Mouse (Mus musculus) intestine, embryonic 15.5 days (tissue): ENCODE measurements around the gene Adprm. TPM values are rescaled to one million over a fixed set of nuclear protein-coding genes. Genes with fewer than 3 reads are reported as not detected.

Experiments
- ATAC-seq: fragments of 200-750 bp; cut with Nextera tagmentation; 2 replicates; pipeline ENCODE4 v1.8.0; 2017; ENCODE audit warnings: moderate TSS enrichment, moderate library complexity
- H3K27ac ChIP-seq: fragments of 300-500 bp; sonication (generic); 2 replicates; pipeline ENCODE4 v1.5.1; 2015; ENCODE audit warnings: mild to moderate bottlenecking, inconsistent platforms
- H3K27me3 ChIP-seq: fragments of 300-500 bp; sonication (generic); replicated peaks from 2 replicates; pipeline ENCODE4 v1.6.1; 2015; ENCODE audit warnings: inconsistent platforms
- H3K36me3 ChIP-seq: fragments of 300-500 bp; sonication (generic); 2 replicates; pipeline ENCODE4 v1.6.1; 2015; ENCODE audit warnings: inconsistent platforms
- H3K4me1 ChIP-seq: fragments of 300-500 bp; sonication (generic); replicated peaks from 2 replicates; pipeline ENCODE4 v1.6.1; 2015; ENCODE audit warnings: inconsistent platforms
- H3K4me2 ChIP-seq: fragments of 300-500 bp; sonication (generic); replicated peaks from 2 replicates; pipeline ENCODE4 v1.6.1; 2015; ENCODE audit warnings: mild to moderate bottlenecking, inconsistent platforms
- H3K4me3 ChIP-seq: fragments of 300-500 bp; sonication (generic); replicated peaks from 2 replicates; pipeline ENCODE4 v1.5.1; 2015; ENCODE audit warnings: inconsistent platforms
- H3K9ac ChIP-seq: fragments of 300-500 bp; sonication (generic); 2 replicates; pipeline ENCODE4 v1.6.1; 2015; ENCODE audit warnings: inconsistent platforms
- H3K9me3 ChIP-seq: fragments of 300-500 bp; sonication (generic); 2 replicates; pipeline ENCODE4 v1.6.1; 2016; ENCODE audit warnings: inconsistent platforms
- WGBS: fragments of 180-500 bp; shearing (Covaris S2); methylation state at CpG from one replicate; pipeline ENCODE4 v1.1.7; 2015; 5-methylcytosine and 5-hydroxymethylcytosine counted together
- polyA plus RNA-seq: library from polyadenylated mRNA; unstranded; fragments of >200 nt; fragmentation: Nextera tagmentation; extraction: Ambion mirVana; gene quantifications from 2 replicates; pipeline ENCODE4 v1.2.1, GENCODE M21; 2015

The Adprm gene
- polyA plus RNA-seq, 1 experiment from 2014 or later = 24.2 TPM

GRCm38 (mm10) chr11:67019711-67020475, 32.5 kb downstream of the Adprm start:
- H3K27me3 ChIP-seq = no peaks in the 10 kb centered on the region
- 69% methylated on average over 7 of the region's 7 CpGs for WGBS
- no peak for ATAC-seq
- peaks cover 12% of the 10 kb centered on the region for H3K4me1 ChIP-seq
- no peak overlapping the region for H3K27ac ChIP-seq
- no peaks in the 10 kb centered on the region for H3K36me3 ChIP-seq
- H3K4me2 ChIP-seq = no peak overlapping the region
- no peak overlapping the region for H3K9ac ChIP-seq
- H3K9me3 ChIP-seq = no peaks in the 10 kb centered on the region
- H3K4me3 ChIP-seq = no peak overlapping the region

- peaks cover 12% of the 10 kb centered on the region for H3K4me1 ChIP-seq
- H3K4me2 ChIP-seq = peak overlapping the region; percentile 41
- H3K36me3 ChIP-seq = no peaks in the 10 kb centered on the region
- H3K9me3 ChIP-seq = no peaks in the 10 kb centered on the region
- H3K4me3 ChIP-seq = no peak overlapping the region
- ATAC-seq = peak; percentile 85
- H3K9ac ChIP-seq = no peak overlapping the region
- WGBS = 12% methylated on average over 12 of the region's 12 CpGs
- no peaks in the 10 kb centered on the region for H3K27me3 ChIP-seq
- H3K27ac ChIP-seq = peak overlapping the region; percentile 51
Measured at GRCm38 (mm10) chr11:67017801-67018591, 34.4 kb downstream of the Adprm start.

GRCm38 (mm10) chr11:67011635-67012034, 40.8 kb downstream of the Adprm start:
- H3K27me3 ChIP-seq = no peaks in the 10 kb centered on the region
- H3K9ac ChIP-seq = no peak overlapping the region
- H3K4me2 ChIP-seq = no peak overlapping the region
- no peaks in the 10 kb centered on the region for H3K36me3 ChIP-seq
- H3K4me3 ChIP-seq = no peak overlapping the region
- no peak overlapping the region for H3K27ac ChIP-seq
- 0 out of 2 replicates have a peak, but pooled peaks cover 2% of the 10 kb centered on the region for H3K4me1 ChIP-seq
- H3K9me3 ChIP-seq = no peaks in the 10 kb centered on the region
- WGBS = 56% methylated on average over 4 of the region's 4 CpGs
- no peak for ATAC-seq

- no peak overlapping the region for H3K4me3 ChIP-seq
- peak; percentile 45; the same call in 1 of the 2 replicates for ATAC-seq
- H3K36me3 ChIP-seq = no peaks in the 10 kb centered on the region
- H3K9me3 ChIP-seq = no peaks in the 10 kb centered on the region
- H3K4me2 ChIP-seq = 0 out of 2 replicates have a peak overlapping the region, but pooled peaks have one; percentile 24
- no peak overlapping the region for H3K27ac ChIP-seq
- 6% methylated on average over 8 of the region's 8 CpGs for WGBS
- H3K27me3 ChIP-seq = no peaks in the 10 kb centered on the region
- 0 out of 2 replicates have a peak, but pooled peaks cover 2% of the 10 kb centered on the region for H3K4me1 ChIP-seq
- no peak overlapping the region for H3K9ac ChIP-seq
Measured at GRCm38 (mm10) chr11:67010430-67010829, 42.0 kb downstream of the Adprm start.

GRCm38 (mm10) chr11:67008528-67008927, 43.9 kb downstream of the Adprm start:
- Histone ChIP-seq H3K9ac (no peak overlapping the region), H3K9me3 (no peaks in the 10 kb centered on the region), H3K36me3 (no peaks in the 10 kb centered on the region), H3K4me3 (no peak overlapping the region), H3K4me1 (0 out of 2 replicates have a peak, but pooled peaks cover 2% of the 10 kb centered on the region), H3K27ac (no peak overlapping the region), H3K4me2 (no peak overlapping the region), H3K27me3 (no peaks in the 10 kb centered on the region)
- ATAC-seq = no peak
- 90% methylated on average over 4 of the region's 4 CpGs for WGBS

- 74% methylated on average over 8 of the region's 8 CpGs for WGBS
- Histone ChIP-seq H3K4me3 (no peak overlapping the region), H3K9me3 (no peaks in the 10 kb centered on the region), H3K36me3 (no peaks in the 10 kb centered on the region), H3K27ac (no peak overlapping the region), H3K9ac (no peak overlapping the region), H3K4me1 (0 out of 2 replicates have a peak, but pooled peaks cover 2% of the 10 kb centered on the region), H3K4me2 (no peak overlapping the region), H3K27me3 (no peaks in the 10 kb centered on the region)
- no peak for ATAC-seq
Measured at GRCm38 (mm10) chr11:67007961-67008360, 44.4 kb downstream of the Adprm start.

- ATAC-seq = no peak
- Histone ChIP-seq H3K4me3 (no peak overlapping the region), H3K36me3 (no peaks in the 10 kb centered on the region), H3K9ac (no peak overlapping the region; the same call in 1 of the 2 replicates), H3K27me3 (no peaks in the 10 kb centered on the region), H3K4me1 (no peaks in the 10 kb centered on the region), H3K9me3 (no peaks in the 10 kb centered on the region), H3K27ac (no peak overlapping the region), H3K4me2 (no peak overlapping the region)
- WGBS = 61% methylated on average over 2 of the region's 2 CpGs
Measured at GRCm38 (mm10) chr11:67002911-67003310, 49.5 kb downstream of the Adprm start.

- Histone ChIP-seq H3K4me1 (no peaks in the 10 kb centered on the region), H3K27ac (no peak overlapping the region), H3K4me3 (no peak overlapping the region), H3K36me3 (no peaks in the 10 kb centered on the region), H3K27me3 (no peaks in the 10 kb centered on the region), H3K9ac (no peak overlapping the region), H3K9me3 (no peaks in the 10 kb centered on the region), H3K4me2 (no peak overlapping the region)
- 50% methylated on average over 1 of the region's 1 CpGs for WGBS
- ATAC-seq = no peak
Measured at GRCm38 (mm10) chr11:67001717-67002116, 50.7 kb downstream of the Adprm start.

GRCm38 (mm10) chr11:67000671-67001070, 51.7 kb downstream of the Adprm start:
- WGBS = 83% methylated on average over 4 of the region's 4 CpGs
- H3K27ac ChIP-seq = no peak overlapping the region
- no peak for ATAC-seq

GRCm38 (mm10) chr11:66998467-66999403, 53.7 kb downstream of the Adprm start:
- Histone ChIP-seq H3K9me3 (no peaks in the 10 kb centered on the region), H3K27ac (no peak overlapping the region), H3K36me3 (no peaks in the 10 kb centered on the region), H3K27me3 (no peaks in the 10 kb centered on the region), H3K4me2 (no peak overlapping the region), H3K9ac (no peak overlapping the region), H3K4me1 (no peaks in the 10 kb centered on the region), H3K4me3 (no peak overlapping the region)
- ATAC-seq = peak; percentile 75
- 59% methylated on average over 14 of the region's 14 CpGs for WGBS

More at GRCm38 (mm10) chr11:67000671-67001070, 51.7 kb downstream of the Adprm start:
- no peak overlapping the region for H3K4me2 ChIP-seq
- H3K27me3 ChIP-seq = no peaks in the 10 kb centered on the region
- no peaks in the 10 kb centered on the region for H3K4me1 ChIP-seq
- no peak overlapping the region for H3K4me3 ChIP-seq
- H3K9ac ChIP-seq = no peak overlapping the region
- H3K36me3 ChIP-seq = no peaks in the 10 kb centered on the region
- no peaks in the 10 kb centered on the region for H3K9me3 ChIP-seq

- Histone ChIP-seq H3K27me3 (no peaks in the 10 kb centered on the region), H3K9ac (no peak overlapping the region), H3K27ac (no peak overlapping the region), H3K9me3 (no peaks in the 10 kb centered on the region), H3K36me3 (no peaks in the 10 kb centered on the region), H3K4me3 (no peak overlapping the region), H3K4me2 (no peak overlapping the region), H3K4me1 (no peaks in the 10 kb centered on the region)
- WGBS = 84% methylated on average over 4 of the region's 4 CpGs
- no peak for ATAC-seq
Measured at GRCm38 (mm10) chr11:66996446-66996845, 55.9 kb downstream of the Adprm start.

GRCm38 (mm10) chr11:66993674-66994073, 58.7 kb downstream of the Adprm start:
- Histone ChIP-seq H3K9me3 (no peaks in the 10 kb centered on the region), H3K36me3 (no peaks in the 10 kb centered on the region), H3K4me2 (no peak overlapping the region), H3K4me1 (no peaks in the 10 kb centered on the region), H3K27me3 (no peaks in the 10 kb centered on the region), H3K4me3 (no peak overlapping the region), H3K27ac (no peak overlapping the region), H3K9ac (no peak overlapping the region)
- no peak for ATAC-seq
- 39% methylated on average over 1 of the region's 1 CpGs for WGBS
